Mouse (Mus musculus) C2C12 (cell line): ENCODE measurements around the gene Dlgap1.

Experiments used
- CEBPB ChIP-seq: IDR thresholded peaks from one replicate; pipeline ENCODE4 v1.6.1; 2011; ENCODE audit warnings: low read depth, mild to moderate bottlenecking, control low read depth, moderate library complexity
- CTCF ChIP-seq: IDR thresholded peaks from one replicate; pipeline ENCODE4 v1.5.1; 2011; ENCODE audit not compliant: control insufficient read depth, insufficient read depth, insufficient read length
- MYOG ChIP-seq: IDR thresholded peaks from one replicate; pipeline ENCODE4 v1.6.1; 2011; ENCODE audit not compliant: control insufficient read depth, insufficient read length; ENCODE audit errors: extremely low read depth

- TF ChIP-seq CTCF (no peak), CEBPB (no peak), MYOG (no peak)
Observed at GRCm38 (mm10) chr17:69973991-69974390, 5.1 kb downstream of the Dlgap1 start.
